ENCODE assay signal across 8 mouse cellular contexts in the genomic region with DNA sequence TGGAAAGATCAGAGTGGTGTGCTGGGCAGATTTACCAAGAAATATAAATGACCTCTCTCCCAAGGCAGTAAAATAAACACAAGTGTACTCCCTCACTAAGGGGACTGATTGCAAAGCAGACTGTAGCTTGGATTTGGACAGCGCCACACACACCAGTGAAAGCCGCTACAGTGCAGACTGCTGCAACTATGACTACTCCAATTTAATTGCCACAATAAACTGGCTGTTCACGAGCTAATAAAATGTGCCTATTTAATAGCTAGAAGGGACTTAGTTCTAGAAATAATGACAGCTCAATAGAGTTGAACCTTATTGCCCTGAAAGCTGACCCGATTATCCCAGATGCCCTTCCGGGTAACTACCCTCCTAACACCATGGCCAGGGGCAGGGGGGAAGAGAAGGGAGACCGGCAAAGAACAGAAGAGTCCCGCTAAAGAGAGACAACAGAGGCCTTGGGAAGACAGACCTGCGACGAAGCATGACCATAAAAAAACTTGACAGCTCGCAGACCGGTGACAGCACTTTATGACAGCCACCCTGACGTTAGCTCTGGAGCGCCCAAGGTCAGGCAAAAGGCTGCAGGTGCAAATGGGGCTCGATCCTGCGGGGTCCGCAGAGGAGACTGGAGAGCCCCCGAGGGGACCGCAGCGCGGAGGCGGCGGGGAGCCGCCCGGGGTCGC. TPM values are rescaled to one million over a fixed set of nuclear protein-coding genes. Genes with fewer than 3 reads are reported as not detected.
DNase-seq lines count a peak whose midpoint lies in the region; TF ChIP-seq lines count a peak whose summit lies in the region.

No protein-coding gene starts in this region.

- no peak for TF ChIP-seq CTCF in cerebellum, adult 2 months (IDR thresholded peaks at IDR 0.05; ENCODE audit: borderline replicate concordance, insufficient read depth, low read depth, low read length)
- no peak for TF ChIP-seq CTCF in thymus, adult 2 months (IDR thresholded peaks at IDR 0.05; ENCODE audit: borderline replicate concordance, control insufficient read depth, extremely low read depth, insufficient read depth, low read length, poor library complexity)

- 3% methylated on average over 25 of the region's 25 CpGs for WGBS in cerebellum, adult 2 months
- 6% methylated on average over 25 of the region's 25 CpGs for WGBS in thymus, adult 2 months
- WGBS in limb, embryonic 10.5 days: 6% methylated on average over 25 of the region's 25 CpGs

- H3K27ac ChIP-seq in cerebellum, adult 2 months (ENCODE audit: insufficient read depth, low read length): peak overlapping the region; percentile 89; the same call in 1 of the 2 replicates
- no peak overlapping the region for H3K27ac ChIP-seq in thymus, adult 2 months (ENCODE audit: control insufficient read depth, insufficient read depth, low read length)
- peak overlapping the region; percentile 89 for H3K27ac ChIP-seq in limb, embryonic 10.5 days

- H3K9me3 ChIP-seq in limb, embryonic 10.5 days (replicated peaks): no peaks in the 10 kb centered on the region

- peaks cover 11% of the 10 kb centered on the region for H3K4me1 ChIP-seq in cerebellum, adult 2 months (ENCODE audit: control insufficient read depth, insufficient read depth, low read length)
- H3K4me1 ChIP-seq in thymus, adult 2 months (replicated peaks; ENCODE audit: control insufficient read depth, insufficient read depth, low read length): peaks cover 16% of the 10 kb centered on the region
- H3K4me1 ChIP-seq in limb, embryonic 10.5 days: peaks cover 29% of the 10 kb centered on the region

- H3K27me3 ChIP-seq in cerebellum, adult 2 months (ENCODE audit: control insufficient read depth, insufficient read depth, low read length): no peaks in the 10 kb centered on the region
- no peaks in the 10 kb centered on the region for H3K27me3 ChIP-seq in thymus, adult 2 months (ENCODE audit: control insufficient read depth, insufficient read depth, low read length)
- no peaks in the 10 kb centered on the region for H3K27me3 ChIP-seq in limb, embryonic 10.5 days (ENCODE audit: low read depth, poor library complexity, severe bottlenecking)
- no peaks in the 10 kb centered on the region for H3K27me3 ChIP-seq in splenic B cell, adult 2 months (ENCODE audit: control insufficient read depth, insufficient read depth, low read length, poor library complexity, severe bottlenecking)

- no peaks in the 10 kb centered on the region for H3K36me3 ChIP-seq in thymus, adult 2 months (ENCODE audit: control insufficient read depth, insufficient read depth, low read length)
- peaks cover 9% of the 10 kb centered on the region; the same call in 1 of the 2 replicates for H3K36me3 ChIP-seq in limb, embryonic 10.5 days
- no peaks in the 10 kb centered on the region for H3K36me3 ChIP-seq in splenic B cell, adult 2 months (ENCODE audit: control insufficient read depth, insufficient read depth, low read length, poor library complexity, severe bottlenecking)

- TF ChIP-seq POLR2A in cerebellum, adult 2 months (IDR thresholded peaks at IDR 0.05; ENCODE audit: borderline replicate concordance, insufficient read depth, low read length): no peak
- no peak for TF ChIP-seq POLR2A in thymus, adult 2 months (IDR thresholded peaks at IDR 0.05; ENCODE audit: control insufficient read depth, extremely low read depth, insufficient read depth, low read length, poor library complexity)

- no peak for DNase-seq in cerebellum, adult 2 months
- no peak for DNase-seq in cerebellum, adult 8-10 months
- no peak for DNase-seq in thymus, adult 2 months
- DNase-seq in thymus, adult 18-20 months: no peak
- no peak for DNase-seq in limb, embryonic 10.5 days (ENCODE audit: low spot score)
- peak; percentile 20 for DNase-seq in splenic B cell, adult 2 months (ENCODE audit: low read depth, low spot score)
- no peak for DNase-seq in spleen, postnatal 36 days (ENCODE audit: low spot score in 2 of 2)
- no peak for DNase-seq in spleen, postnatal 4 days (ENCODE audit: low spot score in 2 of 2)

- H3K4me3 ChIP-seq in cerebellum, adult 2 months (replicated peaks; ENCODE audit: insufficient read depth, low read depth, low read length): peak overlapping the region; percentile 94
- peak overlapping the region; percentile 92 for H3K4me3 ChIP-seq in thymus, adult 2 months (ENCODE audit: control insufficient read depth, insufficient read depth, low read length)
- H3K4me3 ChIP-seq in limb, embryonic 10.5 days: peak overlapping the region; percentile 91

RNA-seq across cellular contexts. Expression of a gene that starts 0.8 kb away (rescaled TPM):
- polyA plus RNA-seq in cerebellum, adult 2 months (2012; rRNA removed): 34.7 and 39.3 TPM in 2 replicates
- polyA plus RNA-seq in thymus, adult 2 months (2012; rRNA removed): 93.4 and 94.2 TPM in 2 replicates
- polyA plus RNA-seq in limb, embryonic 10.5 days (2016; fragmentation: Nextera tagmentation; extraction: Ambion mirVana): 32.4 and 34.8 TPM in 2 replicates

RNA-seq across cellular contexts. Expression of a gene that starts 13.4 kb away (rescaled TPM):
- 175 and 188 TPM in 2 replicates for polyA plus RNA-seq in cerebellum, adult 2 months (2012; rRNA removed)
- 4.9 and 8.6 TPM in 2 replicates for polyA plus RNA-seq in thymus, adult 2 months (2012; rRNA removed)
- 1.7 and 2.2 TPM in 2 replicates for polyA plus RNA-seq in limb, embryonic 10.5 days (2016; fragmentation: Nextera tagmentation; extraction: Ambion mirVana)

Comparison
In these comparisons a context has a peak if more than half of its experiments do, and no peak if none do; other contexts are left out.
1. RNA of a gene that starts 13.4 kb away (polyA plus RNA-seq): 175 to 188 TPM in cerebellum, adult 2 months; 4.9 to 8.6 TPM in thymus, adult 2 months and 1.7 to 2.2 TPM in limb, embryonic 10.5 days; every median in the first group is over 10 times any median in the second.
2. Peak in every context shown above with its lines, with median percentiles within 50 percentile points of each other: H3K4me3 ChIP-seq.